Mouse (Mus musculus) urinary bladder, postnatal 14 days (tissue): Measurements from ENCODE around the gene Sh2b1.

Experiments used
- DNase-seq: peaks from one replicate; pipeline ENCODE4 v3.0.0; 2021; ENCODE audit warnings: low spot score

The Sh2b1 gene

GRCm38 (mm10) chr7:126418496-126418895 is 56.7 kb downstream of the Sh2b1 start:
- DNase-seq = no peak

GRCm38 (mm10) chr7:126417606-126418005 is 57.6 kb downstream of the Sh2b1 start:
- no peak for DNase-seq

- no peak for DNase-seq
These were observed 58.2 kb downstream of the Sh2b1 start for GRCm38 (mm10) chr7:126417045-126417444.
